Mouse (Mus musculus): ENCODE data around the gene Gm20509. TPM values are rescaled to one million over a fixed set of nuclear protein-coding genes. Genes with fewer than 3 reads are reported as not detected.

Gene Gm20509
- polyA plus RNA-seq, 1 experiment from 2014 or later, result not detected

GRCm38 (mm10) chr9:73082291-73083000 lies 19.8 kb upstream of the Gm20509 start:
- Histone ChIP-seq H3K36me3 (replicated peaks) (no peaks in the 10 kb centered on the region), H3K27ac (replicated peaks) (no peak overlapping the region), H3K4me3 (no peak overlapping the region), H3K9me3 (no peaks in the 10 kb centered on the region), H3K27me3 (replicated peaks; ENCODE audit: low read depth, poor library complexity, severe bottlenecking) (no peaks in the 10 kb centered on the region), H3K4me1 (no peaks in the 10 kb centered on the region)
- WGBS, result 80% methylated on average over 8 of the region's 8 CpGs
- no peak for DNase-seq (ENCODE audit: low spot score)

GRCm38 (mm10) chr9:73083956-73084355 lies 18.3 kb upstream of the Gm20509 start:
- Histone ChIP-seq H3K27ac (replicated peaks) (no peak overlapping the region), H3K36me3 (replicated peaks) (no peaks in the 10 kb centered on the region), H3K9me3 (no peaks in the 10 kb centered on the region), H3K4me3 (no peak overlapping the region), H3K4me1 (no peaks in the 10 kb centered on the region), H3K27me3 (replicated peaks; ENCODE audit: low read depth, poor library complexity, severe bottlenecking) (no peaks in the 10 kb centered on the region)
- DNase-seq (ENCODE audit: low spot score), result no peak
- 79% methylated on average over 6 of the region's 6 CpGs for WGBS

GRCm38 (mm10) chr9:73085845-73086244 lies 16.4 kb upstream of the Gm20509 start:
- 87% methylated on average over 6 of the region's 6 CpGs for WGBS
- Histone ChIP-seq H3K27me3 (replicated peaks; ENCODE audit: low read depth, poor library complexity, severe bottlenecking) (no peaks in the 10 kb centered on the region), H3K4me1 (no peaks in the 10 kb centered on the region), H3K36me3 (replicated peaks) (no peaks in the 10 kb centered on the region), H3K9me3 (no peaks in the 10 kb centered on the region), H3K27ac (replicated peaks) (no peak overlapping the region), H3K4me3 (no peak overlapping the region)
- no peak for DNase-seq (ENCODE audit: low spot score)

GRCm38 (mm10) chr9:73087121-73087520 lies 15.1 kb upstream of the Gm20509 start:
- H3K27me3 ChIP-seq (replicated peaks; ENCODE audit: low read depth, poor library complexity, severe bottlenecking), result no peaks in the 10 kb centered on the region
- WGBS, result 67% methylated on average over 8 of the region's 8 CpGs
- no peak overlapping the region for H3K4me3 ChIP-seq
- no peak overlapping the region for H3K27ac ChIP-seq (replicated peaks)
- H3K4me1 ChIP-seq, result no peaks in the 10 kb centered on the region
- H3K36me3 ChIP-seq (replicated peaks), result no peaks in the 10 kb centered on the region
- no peak for DNase-seq (ENCODE audit: low spot score)
- no peaks in the 10 kb centered on the region for H3K9me3 ChIP-seq

- Histone ChIP-seq H3K9me3 (no peaks in the 10 kb centered on the region), H3K4me3 (no peak overlapping the region), H3K27me3 (replicated peaks; ENCODE audit: low read depth, poor library complexity, severe bottlenecking) (no peaks in the 10 kb centered on the region), H3K36me3 (replicated peaks) (no peaks in the 10 kb centered on the region), H3K27ac (replicated peaks) (no peak overlapping the region), H3K4me1 (no peaks in the 10 kb centered on the region)
- WGBS, result 81% methylated on average over 5 of the region's 5 CpGs
- no peak for DNase-seq (ENCODE audit: low spot score)
These were observed 14.7 kb upstream of the Gm20509 start for GRCm38 (mm10) chr9:73087581-73087980.

- Histone ChIP-seq H3K4me1 (peaks cover under 1% of the 10 kb centered on the region; the same call in 1 of the 2 replicates), H3K9me3 (no peaks in the 10 kb centered on the region), H3K27me3 (replicated peaks; ENCODE audit: low read depth, poor library complexity, severe bottlenecking) (no peaks in the 10 kb centered on the region), H3K4me3 (no peak overlapping the region), H3K36me3 (replicated peaks) (no peaks in the 10 kb centered on the region), H3K27ac (replicated peaks) (no peak overlapping the region)
- 76% methylated on average over 16 of the region's 16 CpGs for WGBS
- no peak for DNase-seq (ENCODE audit: low spot score)
These were observed 12.9 kb upstream of the Gm20509 start for GRCm38 (mm10) chr9:73089222-73089920.

GRCm38 (mm10) chr9:73090121-73090520 lies 12.1 kb upstream of the Gm20509 start:
- Histone ChIP-seq H3K36me3 (replicated peaks) (no peaks in the 10 kb centered on the region), H3K9me3 (no peaks in the 10 kb centered on the region), H3K27ac (replicated peaks) (no peak overlapping the region), H3K4me3 (no peak overlapping the region), H3K4me1 (peaks cover 5% of the 10 kb centered on the region; the same call in 1 of the 2 replicates), H3K27me3 (replicated peaks; ENCODE audit: low read depth, poor library complexity, severe bottlenecking) (peaks cover 1% of the 10 kb centered on the region; the same call in 1 of the 2 replicates)
- 76% methylated on average over 10 of the region's 10 CpGs for WGBS
- no peak for DNase-seq (ENCODE audit: low spot score)

GRCm38 (mm10) chr9:73091747-73092146 lies 10.5 kb upstream of the Gm20509 start:
- no peak overlapping the region for H3K4me3 ChIP-seq
- H3K4me1 ChIP-seq, result peaks cover 8% of the 10 kb centered on the region; the same call in 1 of the 2 replicates
- H3K36me3 ChIP-seq (replicated peaks), result no peaks in the 10 kb centered on the region
- H3K9me3 ChIP-seq, result no peaks in the 10 kb centered on the region
- H3K27me3 ChIP-seq (replicated peaks; ENCODE audit: low read depth, poor library complexity, severe bottlenecking), result peaks cover 8% of the 10 kb centered on the region; the same call in 1 of the 2 replicates
- H3K27ac ChIP-seq (replicated peaks), result no peak overlapping the region
- 2% methylated on average over 1 of the region's 1 CpGs for WGBS
- DNase-seq (ENCODE audit: low spot score), result peak; percentile 21

GRCm38 (mm10) chr9:73094580-73094979 lies 7.7 kb upstream of the Gm20509 start:
- DNase-seq (ENCODE audit: low spot score), result peak; percentile 53
- WGBS, result 53% methylated on average over 17 of the region's 17 CpGs
- Histone ChIP-seq H3K27me3 (replicated peaks; ENCODE audit: low read depth, poor library complexity, severe bottlenecking) (peaks cover 8% of the 10 kb centered on the region; the same call in 1 of the 2 replicates), H3K4me3 (no peak overlapping the region), H3K4me1 (peaks cover 8% of the 10 kb centered on the region; the same call in 1 of the 2 replicates), H3K27ac (replicated peaks) (no peak overlapping the region), H3K36me3 (replicated peaks) (no peaks in the 10 kb centered on the region), H3K9me3 (no peaks in the 10 kb centered on the region)

GRCm38 (mm10) chr9:73097898-73098297 lies 4.4 kb upstream of the Gm20509 start:
- no peak overlapping the region for H3K4me3 ChIP-seq
- no peak overlapping the region for H3K27ac ChIP-seq (replicated peaks)
- H3K9me3 ChIP-seq, result no peaks in the 10 kb centered on the region
- peaks cover 9% of the 10 kb centered on the region; the same call in 1 of the 2 replicates for H3K4me1 ChIP-seq
- H3K27me3 ChIP-seq (replicated peaks; ENCODE audit: low read depth, poor library complexity, severe bottlenecking), result peaks cover 24% of the 10 kb centered on the region
- no peaks in the 10 kb centered on the region for H3K36me3 ChIP-seq (replicated peaks)
- no peak for DNase-seq (ENCODE audit: low spot score)
- 77% methylated on average over 2 of the region's 2 CpGs for WGBS

GRCm38 (mm10) chr9:73101536-73101935 lies 734 bp upstream of the Gm20509 start, which contains the start of gene Khdc3:
Gene Khdc3 (plus strand): TSS chr9:73101836.
- H3K36me3 ChIP-seq (replicated peaks), result no peaks in the 10 kb centered on the region
- H3K4me3 ChIP-seq, result no peak within 1 kb of the TSS
- 89% methylated on average over 5 of the region's 5 CpGs for WGBS
- no peak within 1 kb of the TSS for H3K27ac ChIP-seq (replicated peaks)
- no peak for DNase-seq (ENCODE audit: low spot score)
- peaks cover 52% of the 10 kb centered on the region for H3K27me3 ChIP-seq (replicated peaks; ENCODE audit: low read depth, poor library complexity, severe bottlenecking)
- no peaks in the 10 kb centered on the region for H3K9me3 ChIP-seq
- peaks cover 12% of the 10 kb centered on the region for H3K4me1 ChIP-seq

GRCm38 (mm10) chr9:73103159-73103879 lies 1.0 kb downstream of the Gm20509 start:
- no peaks in the 10 kb centered on the region for H3K9me3 ChIP-seq
- H3K4me1 ChIP-seq, result peaks cover 12% of the 10 kb centered on the region
- H3K4me3 ChIP-seq, result peak overlapping the region; percentile 64
- peaks cover 57% of the 10 kb centered on the region for H3K27me3 ChIP-seq (replicated peaks; ENCODE audit: low read depth, poor library complexity, severe bottlenecking)
- H3K27ac ChIP-seq (replicated peaks), result peak overlapping the region; percentile 83
- peak; percentile 73 for DNase-seq (ENCODE audit: low spot score)
- H3K36me3 ChIP-seq (replicated peaks), result no peaks in the 10 kb centered on the region
- WGBS, result 6% methylated on average over 60 of the region's 60 CpGs

All from embryonic facial prominence, embryonic 10.5 days (tissue).